Mouse (Mus musculus): ENCODE data around the gene Mfsd6. TPM values are rescaled to one million over a fixed set of nuclear protein-coding genes. Genes with fewer than 3 reads are reported as not detected.

The Mfsd6 gene
- total and polyA plus RNA-seq, 2 experiments from 2014 or later: 1.7 to 9.7 TPM

DNA sequence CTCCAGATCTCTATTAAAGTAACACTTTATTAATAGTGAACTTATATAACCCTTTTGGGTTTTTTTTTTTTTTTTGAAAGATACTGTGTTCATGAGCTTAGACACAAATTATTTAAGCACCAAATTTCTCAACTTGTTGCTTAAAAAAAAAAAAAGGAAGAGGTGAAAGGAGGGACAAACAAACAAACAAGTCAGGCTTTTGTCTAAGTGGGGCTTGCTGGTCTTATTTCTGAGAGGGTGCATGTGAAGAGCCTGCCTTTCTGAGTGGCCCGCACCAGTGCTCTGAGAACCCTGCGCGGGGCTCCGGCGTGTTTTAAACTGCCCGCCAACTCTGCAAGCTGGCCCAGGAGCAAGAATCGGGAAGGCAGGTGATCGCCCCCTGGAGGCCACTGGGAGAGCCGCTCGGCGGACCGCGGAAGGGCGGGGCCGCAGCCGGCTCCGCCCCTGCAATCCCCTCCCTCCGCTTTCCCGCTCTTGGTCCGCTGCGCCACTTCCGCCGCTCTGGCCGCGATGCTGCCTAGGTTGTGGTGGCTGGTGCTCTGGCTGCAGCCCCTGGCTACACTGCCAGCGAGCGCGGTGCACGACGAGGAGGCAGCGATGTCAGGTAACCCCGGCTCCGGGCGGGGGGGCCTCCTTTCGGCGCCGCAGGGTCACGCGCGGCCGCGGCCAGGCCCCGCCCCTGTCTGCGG is 96.9 kb downstream of the Mfsd6 start, which contains the start of gene Nemp2:
TSS of gene Nemp2 (plus strand) at position 456 of the 689 bp plus-strand sequence.
- ATAC-seq (ENCODE audit: insufficient read depth, low read depth) (peak; percentile 93), DNase-seq (ENCODE audit: low spot score) (peak; percentile 93)
- Histone ChIP-seq H3K27ac (ENCODE audit: low read depth) (peak within 1 kb of the TSS; percentile 49), H3K9ac (replicated peaks; ENCODE audit: low read depth, low read length) (peak within 1 kb of the TSS; percentile 58), H3K27me3 (ENCODE audit: control insufficient read depth, insufficient read depth, low read length) (no peaks in the 10 kb centered on the region), H3K36me3 (replicated peaks; ENCODE audit: control insufficient read depth, insufficient read depth, low read length) (no peaks in the 10 kb centered on the region), H3K9me3 (replicated peaks; ENCODE audit: control insufficient read depth, low read length) (no peaks in the 10 kb centered on the region), H3K4me1 (ENCODE audit: control insufficient read depth, insufficient read depth) (no peaks in the 10 kb centered on the region), H3K4me3 (ENCODE audit: low read depth, low read length) (peak within 1 kb of the TSS; percentile 69), H3K4me2 (ENCODE audit: low read depth, low read length) (peak within 1 kb of the TSS; percentile 56)
- WGBS: under 1% methylated on average over 43 of the region's 44 CpGs
- TF ChIP-seq EP300 (IDR thresholded peaks at IDR 0.05; ENCODE audit: low read depth) (peak; percentile 23; the same call in 1 of the 2 replicates), CTCF (IDR thresholded peaks at IDR 0.05; ENCODE audit: low read depth) (peak; percentile 83)

DNA sequence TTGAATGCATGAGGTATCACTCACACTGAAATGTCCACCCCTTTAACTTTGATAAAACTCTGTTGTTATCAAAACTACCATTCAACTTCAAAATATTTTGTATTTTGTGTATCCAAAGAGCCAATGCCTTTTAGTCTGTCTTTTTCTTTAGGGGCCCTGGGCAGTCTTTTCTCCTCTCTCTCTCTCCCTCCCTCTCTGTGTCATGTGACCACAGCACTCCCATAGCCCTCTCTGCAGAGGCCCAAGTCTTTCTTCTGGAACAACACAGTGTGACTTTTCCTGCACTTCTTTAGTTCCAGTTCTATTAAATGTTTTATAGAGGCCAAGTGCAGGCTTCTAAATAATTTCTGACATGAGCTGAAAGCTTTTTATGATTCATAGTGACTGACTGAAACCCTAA is 106.8 kb downstream of the Mfsd6 start:
- TF ChIP-seq EP300 (IDR thresholded peaks at IDR 0.05; ENCODE audit: low read depth) (no peak), CTCF (IDR thresholded peaks at IDR 0.05; ENCODE audit: low read depth) (no peak)
- no peaks in the 10 kb centered on the region for H3K27me3 ChIP-seq (ENCODE audit: control insufficient read depth, insufficient read depth, low read length)
- no peak for ATAC-seq (ENCODE audit: insufficient read depth, low read depth)
- H3K9me3 ChIP-seq (replicated peaks; ENCODE audit: control insufficient read depth, low read length): no peaks in the 10 kb centered on the region
- H3K4me2 ChIP-seq (ENCODE audit: low read depth, low read length): no peak overlapping the region
- H3K4me3 ChIP-seq (ENCODE audit: low read depth, low read length): no peak overlapping the region
- DNase-seq (ENCODE audit: low spot score): no peak
- H3K27ac ChIP-seq (ENCODE audit: low read depth): no peak overlapping the region
- no peaks in the 10 kb centered on the region for H3K36me3 ChIP-seq (replicated peaks; ENCODE audit: control insufficient read depth, insufficient read depth, low read length)
- H3K4me1 ChIP-seq (ENCODE audit: control insufficient read depth, insufficient read depth): no peaks in the 10 kb centered on the region
- no peak overlapping the region for H3K9ac ChIP-seq (replicated peaks; ENCODE audit: low read depth, low read length)

DNA sequence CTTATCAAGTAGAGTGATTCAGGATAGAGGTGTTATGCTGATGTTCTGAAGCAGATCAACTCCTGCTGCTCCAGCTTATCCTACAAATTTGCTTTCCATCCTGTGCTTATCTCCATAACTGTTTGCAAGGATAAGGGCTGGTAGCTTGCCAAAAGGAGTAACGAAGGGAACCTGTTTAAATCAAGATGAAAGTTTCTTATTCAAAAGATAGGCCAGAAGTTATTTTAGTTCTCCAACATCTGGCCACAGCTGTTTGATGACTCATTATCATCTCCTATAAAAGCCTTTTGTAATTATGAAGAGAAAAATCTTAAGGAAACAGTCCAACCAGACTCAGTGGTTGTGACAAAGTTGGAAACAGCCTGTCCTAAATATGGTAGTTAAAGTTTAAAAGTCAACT is 109.0 kb downstream of the Mfsd6 start:
- WGBS: 22% methylated on average over 1 of the region's 1 CpGs
- Histone ChIP-seq H3K4me3 (ENCODE audit: low read depth, low read length) (no peak overlapping the region), H3K4me2 (ENCODE audit: low read depth, low read length) (no peak overlapping the region), H3K27ac (ENCODE audit: low read depth) (no peak overlapping the region), H3K9me3 (replicated peaks; ENCODE audit: control insufficient read depth, low read length) (no peaks in the 10 kb centered on the region), H3K4me1 (ENCODE audit: control insufficient read depth, insufficient read depth) (no peaks in the 10 kb centered on the region), H3K36me3 (replicated peaks; ENCODE audit: control insufficient read depth, insufficient read depth, low read length) (no peaks in the 10 kb centered on the region), H3K27me3 (ENCODE audit: control insufficient read depth, insufficient read depth, low read length) (no peaks in the 10 kb centered on the region), H3K9ac (replicated peaks; ENCODE audit: low read depth, low read length) (no peak overlapping the region)
- TF ChIP-seq CTCF (IDR thresholded peaks at IDR 0.05; ENCODE audit: low read depth): no peak
- ATAC-seq (ENCODE audit: insufficient read depth, low read depth) (no peak), DNase-seq (ENCODE audit: low spot score) (no peak)

DNA sequence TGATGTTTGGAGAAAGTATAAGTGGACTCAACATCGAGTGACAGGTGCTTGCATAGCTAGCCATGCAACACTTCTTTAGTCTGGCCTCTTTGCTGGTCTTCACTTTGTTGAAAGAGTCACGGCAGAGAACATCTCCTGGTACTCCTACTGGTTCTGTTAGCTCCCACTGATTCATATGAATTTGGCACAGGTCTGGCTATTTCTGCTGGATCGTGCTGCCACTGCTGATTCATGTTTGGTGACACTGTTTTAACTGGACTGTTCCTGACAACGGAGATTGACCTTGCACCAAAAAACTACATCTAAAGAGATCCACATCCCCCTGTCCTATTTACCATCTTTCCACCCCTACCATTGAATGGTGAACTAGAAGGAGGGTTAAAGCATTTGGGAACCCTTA is 118.8 kb downstream of the Mfsd6 start:
- 80% methylated on average over 4 of the region's 4 CpGs for WGBS
- no peaks in the 10 kb centered on the region for H3K4me1 ChIP-seq (ENCODE audit: control insufficient read depth, insufficient read depth)

DNA sequence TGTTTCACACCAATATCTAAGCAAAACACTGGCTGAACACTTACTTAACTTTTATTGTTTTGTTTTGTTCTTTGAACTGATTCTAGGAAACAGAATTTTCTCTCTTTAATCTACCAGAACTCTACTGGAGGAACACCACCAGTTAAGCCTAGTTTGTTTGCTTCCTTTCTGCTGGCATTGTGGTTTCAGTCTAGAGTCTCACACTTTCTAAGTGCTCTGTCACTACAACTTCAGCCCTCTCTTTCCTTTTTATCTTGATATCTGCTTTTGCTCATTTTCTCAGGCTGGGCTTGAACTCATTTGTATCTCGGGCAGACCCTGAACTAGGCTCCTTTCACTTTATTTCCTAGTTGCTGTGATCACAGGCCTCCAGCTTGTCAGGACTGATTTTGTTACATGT is 119.6 kb downstream of the Mfsd6 start:
- Histone ChIP-seq H3K9ac (replicated peaks; ENCODE audit: low read depth, low read length) (no peak overlapping the region), H3K27ac (ENCODE audit: low read depth) (no peak overlapping the region), H3K27me3 (ENCODE audit: control insufficient read depth, insufficient read depth, low read length) (no peaks in the 10 kb centered on the region), H3K9me3 (replicated peaks; ENCODE audit: control insufficient read depth, low read length) (no peaks in the 10 kb centered on the region; the same call in 1 of the 2 replicates), H3K4me1 (ENCODE audit: control insufficient read depth, insufficient read depth) (no peaks in the 10 kb centered on the region), H3K4me3 (ENCODE audit: low read depth, low read length) (no peak overlapping the region), H3K4me2 (ENCODE audit: low read depth, low read length) (no peak overlapping the region), H3K36me3 (replicated peaks; ENCODE audit: control insufficient read depth, insufficient read depth, low read length) (no peaks in the 10 kb centered on the region)
- TF ChIP-seq CTCF (IDR thresholded peaks at IDR 0.05; ENCODE audit: low read depth) (no peak), EP300 (IDR thresholded peaks at IDR 0.05; ENCODE audit: low read depth) (no peak)
- DNase-seq (ENCODE audit: low spot score) (no peak), ATAC-seq (ENCODE audit: insufficient read depth, low read depth) (no peak)
- 51% methylated on average over 1 of the region's 1 CpGs for WGBS

More for the DNA sequence above, 118.8 kb downstream of the Mfsd6 start:
- TF ChIP-seq CTCF (IDR thresholded peaks at IDR 0.05; ENCODE audit: low read depth): no peak
- no peak for TF ChIP-seq EP300 (IDR thresholded peaks at IDR 0.05; ENCODE audit: low read depth)
- no peaks in the 10 kb centered on the region for H3K27me3 ChIP-seq (ENCODE audit: control insufficient read depth, insufficient read depth, low read length)
- ATAC-seq (ENCODE audit: insufficient read depth, low read depth): no peak
- no peak overlapping the region for H3K27ac ChIP-seq (ENCODE audit: low read depth)
- H3K9ac ChIP-seq (replicated peaks; ENCODE audit: low read depth, low read length): no peak overlapping the region
- H3K4me3 ChIP-seq (ENCODE audit: low read depth, low read length): no peak overlapping the region
- no peak overlapping the region for H3K4me2 ChIP-seq (ENCODE audit: low read depth, low read length)
- no peak for DNase-seq (ENCODE audit: low spot score)
- no peaks in the 10 kb centered on the region; the same call in 1 of the 2 replicates for H3K9me3 ChIP-seq (replicated peaks; ENCODE audit: control insufficient read depth, low read length)
- no peaks in the 10 kb centered on the region for H3K36me3 ChIP-seq (replicated peaks; ENCODE audit: control insufficient read depth, insufficient read depth, low read length)

Other genes with a start within 250 kb of the Mfsd6 start
- gene Nab1, start 226.8 kb downstream of the Mfsd6 start, total RNA-seq (2014; rRNA removed; ENCODE audit: low replicate concordance): 23.7 and 31.9 TPM in 2 replicates
- gene Nab1, start 226.8 kb downstream of the Mfsd6 start, polyA plus RNA-seq (2015; fragmentation: Nextera tagmentation; extraction: Ambion mirVana): 13.2 and 15.0 TPM in 2 replicates
- gene Nemp2, start 96.8 kb downstream of the Mfsd6 start, total RNA-seq (2014; rRNA removed; ENCODE audit: low replicate concordance): 3.6 and 6.6 TPM in 2 replicates
- gene Nemp2, start 96.8 kb downstream of the Mfsd6 start, polyA plus RNA-seq (2015; fragmentation: Nextera tagmentation; extraction: Ambion mirVana): 1.7 and 2.1 TPM in 2 replicates
- gene Inpp1, start 90.2 kb upstream of the Mfsd6 start, total RNA-seq (2014; rRNA removed; ENCODE audit: low replicate concordance): 17.1 and 17.7 TPM in 2 replicates
- gene Inpp1, start 90.2 kb upstream of the Mfsd6 start, polyA plus RNA-seq (2015; fragmentation: Nextera tagmentation; extraction: Ambion mirVana): 17.1 and 17.8 TPM in 2 replicates
- 56.1 and 66.5 TPM in 2 replicates for gene Hibch, start 117.5 kb upstream of the Mfsd6 start, total RNA-seq (2014; rRNA removed; ENCODE audit: low replicate concordance)
- 55.3 and 58.5 TPM in 2 replicates for gene Hibch, start 117.5 kb upstream of the Mfsd6 start, polyA plus RNA-seq (2015; fragmentation: Nextera tagmentation; extraction: Ambion mirVana)